Mouse (Mus musculus) NIH3T3 (cell line): Measurements from ENCODE around the gene Nsmf.

ENCODE experiments used
- DNase-seq: peaks from one replicate; pipeline ENCODE4 v3.0.0-alpha.2; 2012; ENCODE audit warnings: low read depth

Nsmf gene

GRCm38 (mm10) chr2:25085571-25085970 lies 31.4 kb downstream of the Nsmf start:
- DNase-seq, result no peak

GRCm38 (mm10) chr2:25087842-25088241 lies 33.7 kb downstream of the Nsmf start:
- no peak for DNase-seq

GRCm38 (mm10) chr2:25088636-25089035 lies 34.5 kb downstream of the Nsmf start:
- no peak for DNase-seq

GRCm38 (mm10) chr2:25094785-25095108 lies 40.6 kb downstream of the Nsmf start:
- no peak for DNase-seq

DNA sequence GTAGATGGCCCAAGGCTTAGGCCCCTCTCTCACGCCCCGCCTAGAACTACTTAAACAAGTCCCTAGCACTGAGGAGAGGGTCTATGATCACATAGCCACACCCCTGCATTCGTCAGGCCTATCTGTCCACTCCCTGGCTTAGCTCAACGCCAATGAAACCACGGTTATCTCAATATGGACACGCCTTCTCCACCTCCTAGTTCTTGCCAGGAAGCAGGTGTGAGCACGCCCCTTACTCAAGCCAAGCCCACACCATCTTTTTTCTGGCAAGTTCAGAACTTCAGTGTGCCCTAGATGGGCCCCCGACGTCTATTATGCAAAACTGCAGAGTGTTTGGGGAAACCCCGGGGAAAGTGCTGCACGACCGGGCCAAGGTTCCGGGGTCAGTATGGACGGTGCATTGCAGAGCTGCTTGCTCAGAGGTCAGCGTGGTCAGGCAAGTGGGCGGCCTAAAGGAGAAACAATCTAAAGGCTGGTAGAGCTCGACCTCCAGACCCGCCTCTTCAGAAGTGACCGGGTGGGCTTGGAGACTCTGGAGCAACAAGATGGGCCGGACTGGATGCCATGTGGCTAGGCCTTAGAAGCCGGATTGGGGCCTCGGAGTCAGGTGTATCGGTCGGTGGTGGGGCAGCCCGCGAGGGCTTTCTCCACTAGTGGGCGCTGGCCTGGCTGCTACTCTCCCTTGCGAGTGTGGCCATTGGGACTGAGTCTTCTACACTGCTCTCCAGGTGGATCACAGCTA lies 41.1 kb downstream of the Nsmf start, which contains the start of gene Noxa1:
TSS of gene Noxa1 (minus strand) at position 41 of the 742 bp plus-strand sequence.
- no peak for DNase-seq

DNA sequence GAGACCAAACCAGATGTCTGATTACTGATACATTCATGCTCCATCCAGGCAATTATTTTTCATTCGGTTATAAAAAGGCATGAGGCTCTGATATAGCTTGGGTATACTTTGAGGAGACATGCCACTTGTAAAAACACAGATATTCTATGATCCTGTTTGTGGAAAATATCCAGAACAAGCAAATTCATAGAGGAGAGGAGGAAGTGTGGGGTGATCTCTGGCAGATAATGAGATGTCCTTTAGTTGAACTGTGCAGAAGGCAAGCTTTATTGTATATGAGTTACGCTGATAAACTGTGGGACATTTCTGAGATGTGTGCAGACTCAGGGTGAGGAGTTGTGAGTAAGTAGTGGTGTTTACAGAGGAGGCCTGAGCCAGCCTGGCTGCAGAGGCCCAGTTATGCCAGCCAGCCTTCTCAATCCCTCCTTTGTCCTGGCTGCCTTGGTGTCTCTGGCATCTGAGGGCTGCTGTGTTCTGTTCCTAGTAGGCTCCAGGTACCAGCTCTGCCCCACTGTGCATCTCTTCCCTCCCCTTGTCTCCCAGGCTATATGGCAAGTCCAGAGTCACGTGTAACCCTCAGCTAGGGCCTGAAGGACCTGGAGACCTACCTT lies 44.0 kb downstream of the Nsmf start:
- no peak for DNase-seq

- DNase-seq, result peak; percentile 60
Measured at GRCm38 (mm10) chr2:25098956-25099355, 44.8 kb downstream of the Nsmf start.

- DNase-seq, result no peak
Measured at GRCm38 (mm10) chr2:25099703-25100102, 45.5 kb downstream of the Nsmf start.

- DNase-seq, result no peak
Measured at GRCm38 (mm10) chr2:25104122-25104521, 50.0 kb downstream of the Nsmf start.

- no peak for DNase-seq
Measured at GRCm38 (mm10) chr2:25106045-25106444, 51.9 kb downstream of the Nsmf start.

- DNase-seq, result no peak
Measured at GRCm38 (mm10) chr2:25109487-25109886, 55.3 kb downstream of the Nsmf start.

DNA sequence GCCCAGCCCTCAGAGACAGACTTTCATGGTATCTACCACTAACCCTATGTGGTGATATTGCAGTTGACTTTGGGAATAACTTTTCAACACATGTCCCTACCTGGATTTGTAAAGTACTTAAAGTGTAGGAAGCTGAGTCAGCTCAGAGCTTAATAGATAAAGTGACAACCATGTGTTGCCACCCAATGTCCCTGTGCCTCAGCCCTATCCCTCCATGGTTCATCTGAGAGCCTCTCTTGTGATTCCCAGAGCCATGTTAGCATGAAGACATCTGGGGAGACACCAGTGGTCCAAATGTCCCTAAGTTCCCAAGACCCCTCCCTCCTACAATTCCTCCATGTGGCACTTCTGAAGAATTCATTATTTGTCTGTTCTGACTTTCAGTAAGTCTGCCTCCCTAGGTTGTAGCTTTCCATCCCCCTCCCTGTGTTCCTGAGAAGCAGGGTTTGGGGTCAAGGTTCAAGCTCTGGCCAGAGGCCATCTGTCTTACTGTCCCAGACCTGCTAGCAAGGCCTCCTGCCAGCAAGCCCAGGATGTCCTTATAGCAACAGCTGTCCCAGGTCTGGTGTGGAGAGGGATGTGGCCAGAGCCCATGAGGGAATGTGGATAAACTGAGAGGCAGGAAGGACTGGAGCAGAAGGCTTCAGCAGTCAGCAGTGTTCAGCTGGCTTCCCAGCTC lies 56.5 kb downstream of the Nsmf start:
- no peak for DNase-seq

DNA sequence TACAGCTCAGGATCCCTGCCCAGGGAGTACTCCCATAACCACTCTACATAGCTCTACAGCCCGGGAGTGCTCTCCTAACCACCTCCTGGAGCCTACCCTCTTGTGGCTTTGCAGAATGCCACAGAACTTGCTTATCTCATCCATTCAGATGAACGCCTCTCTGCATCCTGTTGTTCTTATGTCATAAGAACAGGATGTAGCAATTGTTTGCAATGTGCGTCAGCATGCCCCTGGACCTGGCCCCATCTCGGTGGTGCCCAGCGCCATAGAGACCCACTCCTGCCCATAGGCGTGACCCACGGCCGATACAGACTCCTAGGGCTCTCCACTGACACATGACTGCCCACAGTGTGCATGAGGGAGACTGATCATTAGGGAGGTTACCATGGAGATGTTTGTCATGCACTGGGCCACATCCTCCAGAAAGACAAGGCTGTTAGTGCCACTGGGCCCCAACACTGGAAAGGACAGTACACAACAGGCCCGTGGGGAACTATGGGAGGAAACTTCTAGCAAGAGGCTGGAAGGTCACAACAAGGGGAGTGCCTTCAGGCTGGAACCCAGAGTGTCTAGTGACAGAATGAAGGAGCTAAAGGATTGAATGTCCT lies 57.1 kb downstream of the Nsmf start:
- peak; percentile 14 for DNase-seq
